In genomic region chr12:31122892-31123622, GRCm38 (mm10) we compare ENCODE assay signal across 24 mouse cellular contexts.
"Had no signal": no experiment of that assay in that cellular context is flagged by ENCODE, and none has a peak within 500 bp of the region (broad histone marks: within the 10 kb centered on the region; RNA-seq: fewer than 3 reads in every experiment).

No protein-coding gene starts in this region.

- ATAC-seq: hindbrain, postnatal 0 days; inflammation-experienced regulatory T-cells, adult 6 months; intestine, embryonic 16.5 days; liver, embryonic 12.5 days; lung, postnatal 0 days; midbrain, embryonic 15.5 days had no signal

- DNase-seq: kidney, adult 2 months; kidney, postnatal 36 days; layer of hippocampus, postnatal 36 days; liver; lung, adult 18-20 months; lung, postnatal 36 days; retina, postnatal 1 day; right cerebral cortex, postnatal 25 days; spleen, adult 18-20 months; thymus, adult 2 months; thymus, postnatal 14 days; thymus, postnatal 4 days had no signal

- H3K9ac ChIP-seq: limb, embryonic 12.5 days; liver, embryonic 12.5 days; liver, embryonic 15.5 days; midbrain, embryonic 12.5 days; midbrain, embryonic 15.5 days; neural tube, embryonic 13.5 days had no signal

- H3K9me3 ChIP-seq: limb, embryonic 12.5 days; liver, embryonic 12.5 days; liver, embryonic 15.5 days; midbrain, embryonic 12.5 days; midbrain, embryonic 15.5 days; neural tube, embryonic 13.5 days had no signal

- H3K36me3 ChIP-seq: limb, embryonic 12.5 days; liver, embryonic 12.5 days; liver, embryonic 15.5 days; midbrain, embryonic 12.5 days; midbrain, embryonic 15.5 days; neural tube, embryonic 13.5 days had no signal

- H3K4me3 ChIP-seq: left cerebral cortex, adult 2 months; limb, embryonic 12.5 days; liver, embryonic 12.5 days; liver, embryonic 15.5 days; midbrain, embryonic 12.5 days; midbrain, embryonic 15.5 days; myocyte; neural tube, embryonic 13.5 days had no signal

- H3K27ac ChIP-seq: hindbrain, postnatal 0 days; left cerebral cortex, adult 2 months; limb, embryonic 12.5 days; liver, embryonic 12.5 days; liver, embryonic 15.5 days; midbrain, embryonic 12.5 days; midbrain, embryonic 15.5 days; neural tube, embryonic 13.5 days had no signal

- H3K4me1 ChIP-seq: liver, embryonic 12.5 days; liver, embryonic 15.5 days; midbrain, embryonic 12.5 days; midbrain, embryonic 15.5 days; neural tube, embryonic 13.5 days had no signal

- H3K27me3 ChIP-seq: limb, embryonic 12.5 days; liver, embryonic 12.5 days; liver, embryonic 15.5 days; midbrain, embryonic 12.5 days; midbrain, embryonic 15.5 days; neural tube, embryonic 13.5 days had no signal

- H3K4me2 ChIP-seq: limb, embryonic 12.5 days; liver, embryonic 12.5 days; liver, embryonic 15.5 days; midbrain, embryonic 12.5 days; midbrain, embryonic 15.5 days; neural tube, embryonic 13.5 days had no signal
